Mouse (Mus musculus) cortical plate, adult 2 months (tissue): Measurements from ENCODE around the gene Mfap4. TPM values are rescaled to one million over a fixed set of nuclear protein-coding genes. Genes with fewer than 3 reads are reported as not detected.
A peak's percentile ranks its signal among the peaks of the same experiment; 100 is the strongest.

Source experiments
- H3K27ac ChIP-seq: fragments of 200-500 bp; 2 replicates; pipeline ENCODE4 v1.5.1; 2012; ENCODE audit warnings: low read length, control low read depth, inconsistent platforms; ENCODE audit not compliant: insufficient read depth
- H3K4me1 ChIP-seq: fragments of 200-500 bp; 2 replicates; pipeline ENCODE4 v1.6.1; 2011; ENCODE audit warnings: low read length; ENCODE audit not compliant: control insufficient read depth, insufficient read depth
- H3K4me3 ChIP-seq: fragments of 200-500 bp; 2 replicates; pipeline ENCODE4 v1.5.1; 2011; ENCODE audit warnings: mild to moderate bottlenecking, low read length, control low read depth; ENCODE audit not compliant: insufficient read depth
- CTCF ChIP-seq: fragments of 200-500 bp; IDR thresholded peaks from 2 replicates; pipeline ENCODE4 v1.5.1; 2011; ENCODE audit warnings: mild to moderate bottlenecking, control low read depth, low read length; ENCODE audit not compliant: insufficient read depth; ENCODE audit errors: extremely low read depth
- POLR2A ChIP-seq: fragments of 200-500 bp; IDR thresholded peaks from 2 replicates; pipeline ENCODE4 v1.6.1; 2011; ENCODE audit warnings: mild to moderate bottlenecking, low read length, control low read depth; ENCODE audit not compliant: insufficient read depth; ENCODE audit errors: extremely low read depth
- polyA plus RNA-seq: library from polyadenylated mRNA; depleted of rRNA; stranded (reverse); fragments of >200 nt; gene quantifications from 2 replicates; pipeline ENCODE4 v1.2.3, GENCODE M21; 2012; rRNA removed

The Mfap4 gene
- polyA plus RNA-seq, 1 experiment = 3.2 TPM

DNA sequence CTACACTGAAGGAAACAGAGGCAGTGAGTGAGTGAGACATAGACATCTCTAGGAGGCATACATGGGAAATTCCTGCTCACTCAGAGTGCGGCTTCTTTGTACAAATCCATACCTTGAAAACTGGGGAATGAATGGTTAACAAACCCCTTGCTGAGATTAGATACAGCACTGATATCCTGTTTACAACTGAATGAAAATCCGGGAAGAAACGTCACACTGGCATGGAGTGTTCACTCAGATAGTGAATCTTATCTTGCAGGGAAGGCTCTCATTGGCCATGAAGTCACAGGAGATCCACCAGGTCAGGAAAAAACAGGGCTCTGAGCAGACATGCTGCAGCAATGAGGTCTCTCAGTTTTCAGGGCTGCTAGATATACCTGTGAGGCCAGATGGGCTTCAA lies 51.7 kb downstream of the Mfap4 start:
- H3K4me3 ChIP-seq = no peak overlapping the region
- peaks cover 12% of the 10 kb centered on the region for H3K4me1 ChIP-seq
- TF ChIP-seq CTCF (no peak), POLR2A (no peak)
- H3K27ac ChIP-seq = peak overlapping the region; percentile 56

DNA sequence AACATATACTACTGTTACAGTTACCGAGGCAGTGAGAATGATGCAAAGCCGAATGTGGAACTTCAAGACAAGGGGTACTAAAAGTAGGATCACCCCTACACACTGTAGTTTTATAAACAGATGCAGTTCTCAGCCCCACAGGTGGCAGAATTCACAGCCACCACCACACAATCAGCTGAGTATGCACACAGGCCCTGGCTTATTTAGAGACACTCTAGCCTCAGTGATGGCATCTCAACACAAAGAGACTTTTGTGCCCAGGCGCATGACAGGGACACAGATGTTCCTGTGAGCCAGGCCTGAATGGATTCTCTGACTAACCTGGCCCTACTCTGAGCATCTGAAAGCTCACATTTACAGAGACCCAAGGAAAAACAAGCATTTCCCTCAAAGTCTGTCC lies 52.1 kb downstream of the Mfap4 start:
- Histone ChIP-seq H3K27ac (peak overlapping the region; percentile 83), H3K4me3 (no peak overlapping the region), H3K4me1 (peaks cover 10% of the 10 kb centered on the region)
- no peak for TF ChIP-seq POLR2A
- TF ChIP-seq CTCF = no peak

Other genes starting within 250 kb of the Mfap4 start
- gene Aldh3a2, start 218.0 kb upstream of the Mfap4 start, polyA plus RNA-seq = 47.5 and 47.7 TPM in 2 replicates
- gene Slc47a2, start 142.6 kb upstream of the Mfap4 start, polyA plus RNA-seq = 0.06 and 0.23 TPM in 2 replicates
- 3.8 and 6.4 TPM in 2 replicates for gene Slc47a1, start 107.1 kb upstream of the Mfap4 start, polyA plus RNA-seq
- gene Rnf112, start 31.3 kb upstream of the Mfap4 start, polyA plus RNA-seq = 453 and 528 TPM in 2 replicates
- gene Mapk7, start 9.0 kb downstream of the Mfap4 start, polyA plus RNA-seq = 32.2 and 36.7 TPM in 2 replicates
- 50.0 and 50.2 TPM in 2 replicates for gene B9d1, start 19.7 kb downstream of the Mfap4 start, polyA plus RNA-seq
- 107 and 108 TPM in 2 replicates for gene Epn2, start 94.3 kb downstream of the Mfap4 start, polyA plus RNA-seq
- 6.2 and 6.9 TPM in 2 replicates for gene Grap, start 167.8 kb downstream of the Mfap4 start, polyA plus RNA-seq
- gene Fam83g, start 198.7 kb downstream of the Mfap4 start, polyA plus RNA-seq = 0.04 TPM in 2 replicates
- gene Slc5a10, start 235.4 kb downstream of the Mfap4 start, polyA plus RNA-seq = 0.11 and 0.19 TPM in 2 replicates